9 mouse cellular contexts compared by ENCODE assay signal in genomic region chr14:11883142-11883921, GRCm38 (mm10).
DNase-seq lines count a peak whose midpoint lies in the region; ATAC-seq and TF ChIP-seq lines count a peak whose summit lies in the region.
"Had no signal": no experiment of that assay in that cellular context is flagged by ENCODE, and none has a peak within 500 bp of the region (broad histone marks: within the 10 kb centered on the region; RNA-seq: fewer than 3 reads in every experiment).

No protein-coding gene starts in this region.

- peak; percentile 84 for ATAC-seq in heart, embryonic 15.5 days (replicated peaks; ENCODE audit: insufficient number of reproducible peaks, insufficient read depth, low FRiP score, low read depth)
- ATAC-seq in activated CD4-positive, CD25-positive, alpha-beta regulatory T cell, adult 4 months: no peak

- peak; percentile 8 for DNase-seq in lung, adult 2 months
- DNase-seq in lung, postnatal 25 days (ENCODE audit: low spot score): no peak
- DNase-seq in forebrain, embryonic 10.5 days (ENCODE audit: extremely low spot score, low spot score): peak; percentile 19
- DNase-seq in kidney, postnatal 36 days: peak; percentile 50 to 52
- DNase-seq in thymus, postnatal 36 days: no peak
- DNase-seq in retina, embryonic 14.5 days (ENCODE audit: low spot score): no peak

- TF ChIP-seq CTCF in lung, adult 2 months (IDR thresholded peaks at IDR 0.05; ENCODE audit: insufficient read depth, low read length): no peak

- 27% methylated on average over 10 of the region's 10 CpGs for WGBS in lung, adult 2 months
- 22% methylated on average over 10 of the region's 10 CpGs for WGBS in forebrain, embryonic 10.5 days
- 18% methylated on average over 10 of the region's 10 CpGs for WGBS in heart, embryonic 15.5 days

- no peaks in the 10 kb centered on the region for H3K9me3 ChIP-seq in forebrain, embryonic 10.5 days
- H3K9me3 ChIP-seq in heart, embryonic 15.5 days (replicated peaks): no peaks in the 10 kb centered on the region

- peaks cover 15% of the 10 kb centered on the region for H3K4me1 ChIP-seq in lung, adult 2 months (ENCODE audit: control insufficient read depth, insufficient read depth, low read length)
- peaks cover 40% of the 10 kb centered on the region for H3K4me1 ChIP-seq in forebrain, embryonic 10.5 days
- peaks cover 48% of the 10 kb centered on the region for H3K4me1 ChIP-seq in heart, embryonic 15.5 days (replicated peaks)

- peak overlapping the region; percentile 42 for H3K4me2 ChIP-seq in heart, embryonic 15.5 days

- H3K4me3 ChIP-seq in lung, adult 2 months (replicated peaks; ENCODE audit: extremely low read depth, low read depth, low read length): no peak overlapping the region
- H3K4me3 ChIP-seq in forebrain, embryonic 10.5 days: no peak overlapping the region
- no peak overlapping the region for H3K4me3 ChIP-seq in heart, embryonic 15.5 days

- no peak overlapping the region for H3K9ac ChIP-seq in heart, embryonic 15.5 days

- H3K27me3 ChIP-seq in forebrain, embryonic 10.5 days (ENCODE audit: poor library complexity, severe bottlenecking): no peaks in the 10 kb centered on the region
- no peaks in the 10 kb centered on the region for H3K27me3 ChIP-seq in heart, embryonic 15.5 days

- H3K36me3 ChIP-seq in forebrain, embryonic 10.5 days (replicated peaks): 0 out of 2 replicates have a peak, but pooled peaks cover 3% of the 10 kb centered on the region
- H3K36me3 ChIP-seq in heart, embryonic 15.5 days: no peaks in the 10 kb centered on the region

- peak overlapping the region; percentile 15; the same call in 1 of the 2 replicates for H3K27ac ChIP-seq in forebrain, embryonic 10.5 days
- H3K27ac ChIP-seq in heart, embryonic 15.5 days: peak overlapping the region; percentile 95
- H3K27ac ChIP-seq: macrophage had no signal

- TF ChIP-seq POLR2A in lung, adult 2 months (IDR thresholded peaks at IDR 0.05; ENCODE audit: borderline replicate concordance, extremely low read depth, low read depth, low read length): no peak

Comparison
In these comparisons a context has a peak if more than half of its experiments do, and no peak if none do; other contexts are left out.
1. DNase-seq: peak in lung, adult 2 months (single experiment), forebrain, embryonic 10.5 days (single experiment) and kidney, postnatal 36 days (2 of 2); none in lung, postnatal 25 days (single experiment), thymus, postnatal 36 days (0 of 2) and retina, embryonic 14.5 days (single experiment).